Mouse (Mus musculus): ENCODE data around the gene Entr1.
"Not testable (repeated sequence)": the region's sequence is repeated elsewhere in the genome, so short reads cannot be mapped to it uniquely, and the experiment has no call there.

Entr1 gene

GRCm38 (mm10) chr2:26388682-26389153 is 398 bp downstream of the Entr1 start:
- DNase-seq (ENCODE audit: extremely low read depth, low read depth) = no peak

- no peak for DNase-seq (ENCODE audit: extremely low read depth, low read depth)
These were observed 1.4 kb downstream of the Entr1 start for GRCm38 (mm10) chr2:26387713-26388112.

GRCm38 (mm10) chr2:26380871-26381270 is 8.2 kb downstream of the Entr1 start:
- not testable (repeated sequence) for DNase-seq (ENCODE audit: extremely low read depth, low read depth)

GRCm38 (mm10) chr2:26380131-26380771 is 8.9 kb downstream of the Entr1 start, which contains the start of gene Snapc4:
TSS of gene Snapc4 (minus strand) at chr2:26380653.
- DNase-seq (ENCODE audit: extremely low read depth, low read depth) = peak; percentile 68

- no peak for DNase-seq (ENCODE audit: extremely low read depth, low read depth)
These were observed 16.7 kb downstream of the Entr1 start for GRCm38 (mm10) chr2:26372396-26372795.

GRCm38 (mm10) chr2:26368572-26368971 is 20.5 kb downstream of the Entr1 start:
- DNase-seq (ENCODE audit: extremely low read depth, low read depth) = no peak

GRCm38 (mm10) chr2:26367911-26368310 is 21.2 kb downstream of the Entr1 start:
- no peak for DNase-seq (ENCODE audit: extremely low read depth, low read depth)

- DNase-seq (ENCODE audit: extremely low read depth, low read depth) = no peak
These were observed 24.2 kb downstream of the Entr1 start for GRCm38 (mm10) chr2:26364738-26365465.

- DNase-seq (ENCODE audit: extremely low read depth, low read depth) = no peak
These were observed 25.6 kb downstream of the Entr1 start for GRCm38 (mm10) chr2:26363481-26363880.

GRCm38 (mm10) chr2:26362991-26363390 is 26.1 kb downstream of the Entr1 start:
- DNase-seq (ENCODE audit: extremely low read depth, low read depth) = no peak

- peak; percentile 55 for DNase-seq (ENCODE audit: extremely low read depth, low read depth)
These were observed 28.3 kb downstream of the Entr1 start, which contains the start of gene Card9 for GRCm38 (mm10) chr2:26360772-26361171. TSS of gene Card9 (minus strand) at chr2:26360918.

GRCm38 (mm10) chr2:26359983-26360382 is 29.1 kb downstream of the Entr1 start:
- no peak for DNase-seq (ENCODE audit: extremely low read depth, low read depth)

GRCm38 (mm10) chr2:26358667-26359320 is 30.3 kb downstream of the Entr1 start:
- DNase-seq (ENCODE audit: extremely low read depth, low read depth) = no peak

GRCm38 (mm10) chr2:26357484-26357883 is 31.6 kb downstream of the Entr1 start:
- no peak for DNase-seq (ENCODE audit: extremely low read depth, low read depth)

- no peak for DNase-seq (ENCODE audit: extremely low read depth, low read depth)
These were observed 32.4 kb downstream of the Entr1 start for GRCm38 (mm10) chr2:26356678-26357077.

- no peak for DNase-seq (ENCODE audit: extremely low read depth, low read depth)
These were observed 32.9 kb downstream of the Entr1 start for GRCm38 (mm10) chr2:26356231-26356630.

- DNase-seq (ENCODE audit: extremely low read depth, low read depth) = no peak
These were observed 34.7 kb downstream of the Entr1 start for GRCm38 (mm10) chr2:26354401-26354800.

- no peak for DNase-seq (ENCODE audit: extremely low read depth, low read depth)
These were observed 35.8 kb downstream of the Entr1 start for GRCm38 (mm10) chr2:26353066-26353980.

GRCm38 (mm10) chr2:26352291-26352910 is 36.7 kb downstream of the Entr1 start:
- DNase-seq (ENCODE audit: extremely low read depth, low read depth) = no peak

All from MEL-GATA-1-ER (cell line).